Mouse (Mus musculus): ENCODE measurements around the gene Prr19.

The Prr19 gene

GRCm38 (mm10) chr7:25275555-25276298 lies 25.5 kb upstream of the Prr19 start:
- no peak for DNase-seq

DNA sequence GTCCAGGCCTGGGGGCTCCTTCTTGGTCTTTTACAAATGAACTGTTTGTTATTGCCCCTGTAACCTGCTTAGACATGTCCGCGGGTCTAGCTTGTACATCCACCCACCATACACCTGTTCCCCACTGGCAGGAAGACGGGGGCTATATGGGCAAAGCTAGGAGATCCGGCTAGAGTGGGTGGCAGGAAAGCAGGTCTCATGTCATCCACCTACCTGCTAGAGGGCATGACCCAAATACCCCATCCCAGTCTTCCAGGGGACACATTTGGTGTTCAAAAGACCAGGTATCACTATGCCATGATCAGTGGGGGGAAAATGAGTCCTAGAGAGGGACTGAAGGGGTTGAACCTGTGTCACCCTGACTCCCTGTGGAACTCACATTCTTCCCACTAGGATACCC lies 23.8 kb upstream of the Prr19 start:
- DNase-seq = no peak

DNA sequence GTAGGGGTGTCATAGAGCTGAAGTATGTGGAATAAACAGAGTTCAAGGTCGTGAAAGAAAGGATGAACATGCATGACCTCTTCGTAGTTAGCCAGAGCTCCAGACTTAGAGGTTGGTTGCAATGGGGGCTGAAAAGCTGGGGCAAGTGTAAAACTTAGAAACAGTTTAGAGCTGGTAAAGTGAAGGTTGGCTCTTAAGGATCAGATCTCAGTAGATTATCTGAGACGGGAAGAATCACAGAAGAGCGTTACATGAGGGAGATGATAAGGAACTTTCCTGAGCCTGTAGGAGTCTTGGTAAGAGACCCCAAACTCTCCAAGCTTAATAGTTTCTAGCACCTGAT lies 23.2 kb upstream of the Prr19 start:
- no peak for DNase-seq

- peak; percentile 83 to 85 for DNase-seq
Measured at GRCm38 (mm10) chr7:25278341-25279075, 22.7 kb upstream of the Prr19 start.

- peak; percentile 91 to 92 for DNase-seq
Measured at GRCm38 (mm10) chr7:25279076-25279860, 21.9 kb upstream of the Prr19 start.

GRCm38 (mm10) chr7:25279861-25280791 lies 21.1 kb upstream of the Prr19 start:
- peak in 1 of 2 experiments; percentile 21 for DNase-seq

DNA sequence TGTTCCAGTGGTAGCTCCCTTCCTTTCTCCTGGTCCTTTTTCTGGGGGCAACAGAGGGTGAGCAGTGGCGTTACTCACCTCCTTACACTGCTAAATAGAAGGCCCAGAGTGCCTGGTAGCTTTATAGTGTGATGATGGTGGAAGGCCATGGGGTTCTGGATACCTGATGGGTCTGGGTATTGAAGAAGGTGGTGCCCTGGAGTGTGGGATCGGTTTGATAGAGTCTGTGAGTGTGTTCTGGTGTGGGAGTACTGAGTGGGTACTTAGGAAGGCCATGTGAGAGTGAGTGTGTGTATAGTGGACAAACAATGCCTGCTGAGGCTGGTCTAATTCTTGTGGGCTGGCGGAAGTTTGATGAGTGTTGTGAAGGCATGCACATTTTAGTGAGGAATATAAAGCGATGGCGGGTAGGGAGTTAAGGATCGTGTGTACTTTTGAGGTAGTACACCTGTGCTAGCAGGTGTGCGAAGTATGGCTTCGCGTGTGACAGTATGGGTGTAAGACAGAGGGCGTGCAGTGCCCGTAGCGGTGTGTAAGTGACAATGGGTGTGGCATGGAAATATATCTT lies 20.0 kb upstream of the Prr19 start:
- DNase-seq = no peak

DNA sequence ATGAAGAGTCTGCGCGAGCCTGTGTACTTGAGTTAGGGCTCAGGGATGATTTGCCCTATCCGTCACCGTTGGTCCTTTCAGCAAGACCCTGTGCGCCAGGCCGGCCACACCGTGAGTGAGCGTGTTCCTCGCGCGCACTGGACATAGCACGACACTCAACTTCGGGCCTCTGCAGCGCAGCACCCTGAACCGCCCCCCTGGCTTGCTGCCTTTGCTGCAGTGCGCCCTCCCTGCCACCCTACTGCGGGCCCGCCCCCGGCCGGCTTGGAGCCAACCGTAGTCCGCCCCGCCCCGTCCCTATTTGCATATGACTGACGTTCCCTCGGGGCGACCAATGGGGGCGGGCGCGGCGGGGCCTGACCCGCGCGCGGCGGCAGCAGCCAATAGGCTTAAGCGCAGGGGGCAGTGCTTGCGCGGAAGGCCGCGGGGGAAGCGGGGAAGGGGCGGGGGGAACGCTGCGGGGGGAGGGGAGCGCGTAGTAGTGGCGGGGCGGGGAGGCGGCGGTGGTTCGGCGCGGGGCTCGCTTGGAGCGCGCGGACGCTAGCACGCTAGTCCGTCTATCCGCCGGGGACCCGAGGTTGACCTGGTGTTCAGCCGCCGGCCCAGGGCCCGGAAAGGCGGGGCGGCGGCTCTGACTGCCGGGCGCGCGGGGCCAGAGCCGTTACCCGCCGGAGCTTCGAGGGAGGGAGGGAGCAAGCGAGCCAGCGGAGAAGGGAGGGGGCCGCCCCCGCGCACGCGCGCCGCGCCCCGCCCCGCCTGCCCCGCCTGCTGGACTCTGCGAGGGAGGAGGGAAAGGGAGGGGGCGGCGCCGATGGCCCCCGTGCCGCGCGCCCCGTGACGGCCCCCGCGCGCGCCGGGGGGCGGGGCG lies 19.2 kb upstream of the Prr19 start:
- DNase-seq = peak; percentile 96 to 98

DNA sequence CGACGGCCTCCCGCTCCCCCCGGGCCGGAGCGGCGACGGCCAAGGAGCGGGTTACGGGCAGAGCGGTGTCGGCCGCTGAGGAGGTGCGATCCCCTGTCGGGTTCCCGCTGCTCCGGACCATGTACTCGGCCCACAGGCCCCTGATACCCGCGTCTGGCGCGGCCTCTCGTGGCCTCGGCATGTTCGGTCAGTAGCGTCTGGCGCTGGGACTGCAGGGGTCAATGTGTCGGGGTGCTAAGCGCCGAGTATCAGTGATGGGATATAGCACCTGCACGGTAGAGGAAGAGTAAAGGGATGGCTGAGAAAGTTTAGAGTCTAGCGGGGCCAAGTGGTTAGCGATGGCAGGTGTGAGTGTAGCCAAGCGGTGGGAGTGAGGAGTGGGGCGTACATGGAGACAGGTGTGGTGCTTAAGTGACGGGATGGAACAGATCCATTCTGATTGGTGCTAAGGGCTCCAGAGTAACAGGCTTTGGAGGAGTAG lies 18.4 kb upstream of the Prr19 start:
- DNase-seq = peak in 1 of 2 experiments; percentile 57

DNA sequence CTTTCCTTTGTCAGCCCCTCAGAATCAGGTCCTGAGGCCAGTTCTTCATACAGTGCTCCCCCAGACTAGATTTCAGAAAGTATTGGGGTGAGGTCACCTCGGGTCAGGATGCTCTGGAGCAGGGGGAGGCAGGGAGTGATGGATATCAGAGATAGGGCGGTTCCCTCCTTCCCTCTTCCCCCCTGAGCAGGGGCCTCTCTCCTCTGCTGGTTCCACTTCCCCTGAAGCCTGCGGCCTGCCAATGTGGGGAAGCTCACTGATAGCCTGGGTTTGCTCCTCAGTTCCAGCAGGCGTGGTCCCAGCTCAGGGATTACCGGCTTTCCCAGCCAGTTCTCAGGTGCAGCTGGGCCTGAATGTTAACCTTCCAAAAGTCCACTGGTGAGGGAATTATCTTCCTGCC lies 17.6 kb upstream of the Prr19 start:
- no peak for DNase-seq

GRCm38 (mm10) chr7:25284171-25284570 lies 17.0 kb upstream of the Prr19 start:
- no peak for DNase-seq

- no peak for DNase-seq
Measured at GRCm38 (mm10) chr7:25284766-25285165, 16.4 kb upstream of the Prr19 start.

GRCm38 (mm10) chr7:25285511-25286238 lies 15.5 kb upstream of the Prr19 start:
- DNase-seq = no peak

DNA sequence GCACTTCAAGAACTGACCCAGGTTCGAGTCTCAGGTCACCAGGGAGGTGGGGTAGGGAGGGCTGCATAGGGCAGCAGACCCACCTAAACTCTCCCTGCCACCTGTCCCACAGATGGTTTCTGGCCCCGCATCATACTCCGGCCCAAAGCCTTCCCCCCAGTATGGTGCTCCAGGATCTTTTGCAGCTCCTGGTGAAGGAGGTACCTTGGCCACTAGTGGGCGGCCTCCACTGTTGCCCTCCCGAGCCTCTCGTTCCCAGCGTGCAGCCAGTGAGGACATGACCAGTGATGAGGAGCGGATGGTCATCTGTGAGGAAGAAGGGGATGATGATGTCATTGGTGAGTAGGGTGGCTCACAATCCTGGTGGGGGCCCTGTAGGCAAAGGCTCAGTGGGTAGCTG lies 14.2 kb upstream of the Prr19 start:
- DNase-seq = no peak

DNA sequence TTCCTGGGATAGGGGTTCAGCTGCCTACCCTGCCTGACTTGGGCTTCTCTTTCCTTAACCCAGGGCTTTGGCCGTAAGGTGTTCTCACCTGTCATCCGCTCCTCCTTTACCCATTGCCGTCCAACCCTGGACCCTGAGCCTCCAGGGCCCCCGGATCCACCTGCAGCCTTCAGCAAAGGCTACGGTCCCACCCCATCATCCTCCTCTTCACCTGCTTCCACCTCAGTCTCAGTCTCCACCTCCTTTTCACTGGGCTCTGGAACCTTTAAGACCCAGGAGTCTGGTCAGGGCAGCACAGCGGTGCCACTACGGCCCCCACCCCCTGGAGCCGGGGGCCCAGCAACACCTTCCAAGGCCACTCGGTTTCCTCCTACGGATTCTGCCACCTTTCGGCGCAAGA lies 13.2 kb upstream of the Prr19 start:
- no peak for DNase-seq

DNA sequence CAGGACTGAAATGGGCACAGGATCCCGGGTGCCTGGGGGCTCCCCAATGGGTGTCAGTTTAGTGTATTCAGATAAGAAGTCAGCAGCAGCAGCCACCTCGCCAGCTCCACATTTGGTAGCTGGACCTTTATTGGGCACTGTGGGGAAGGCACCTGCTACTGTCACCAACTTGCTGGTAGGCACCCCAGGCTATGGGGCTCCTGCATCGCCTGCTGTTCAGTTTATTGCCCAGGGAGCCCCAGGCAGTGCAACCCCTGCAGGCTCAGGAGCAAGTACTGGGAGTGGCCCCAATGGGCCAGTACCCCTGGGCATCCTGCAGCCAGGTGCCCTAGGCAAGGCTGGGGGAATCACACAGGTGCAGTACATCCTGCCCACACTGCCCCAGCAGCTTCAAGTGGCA lies 12.5 kb upstream of the Prr19 start:
- no peak for DNase-seq

GRCm38 (mm10) chr7:25289925-25290324 lies 11.3 kb upstream of the Prr19 start:
- no peak for DNase-seq

DNA sequence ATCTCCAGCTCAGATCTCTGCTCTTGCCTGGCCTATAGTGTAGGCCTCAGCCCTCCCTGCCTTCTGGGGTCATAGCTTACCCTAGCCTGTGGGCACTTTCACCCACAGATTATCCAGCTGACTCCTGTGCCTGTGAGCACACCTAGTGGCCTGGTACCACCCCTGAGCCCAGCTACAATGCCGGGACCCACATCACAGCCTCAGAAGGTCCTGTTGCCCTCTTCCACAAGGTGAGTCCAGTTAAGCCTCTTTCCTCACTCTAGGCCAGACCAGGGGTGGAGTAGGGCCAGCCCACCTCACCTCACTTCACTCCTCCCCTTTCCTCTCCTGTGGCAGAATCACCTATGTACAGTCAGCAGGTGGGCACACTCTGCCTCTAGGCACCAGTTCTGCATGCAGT lies 10.7 kb upstream of the Prr19 start:
- DNase-seq = no peak

DNA sequence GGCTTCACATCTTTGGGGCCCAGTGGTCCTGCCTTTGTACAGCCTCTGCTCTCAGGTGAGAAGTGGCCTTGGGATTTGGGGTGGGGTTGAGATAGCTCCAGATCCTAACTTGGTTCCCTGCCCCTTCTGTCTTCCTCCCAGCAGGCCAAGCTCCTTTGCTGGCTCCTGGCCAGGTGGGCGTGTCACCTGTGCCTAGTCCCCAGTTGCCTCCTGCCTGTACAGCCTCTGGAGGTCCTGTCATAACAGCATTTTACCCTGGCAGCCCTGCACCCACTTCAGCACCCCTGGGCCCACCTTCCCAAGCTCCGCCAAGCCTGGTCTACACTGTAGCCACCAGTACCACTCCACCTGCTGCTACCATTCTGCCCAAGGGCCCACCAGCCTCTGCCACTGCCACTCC lies 10.3 kb upstream of the Prr19 start:
- DNase-seq = peak; percentile 50 to 65

DNA sequence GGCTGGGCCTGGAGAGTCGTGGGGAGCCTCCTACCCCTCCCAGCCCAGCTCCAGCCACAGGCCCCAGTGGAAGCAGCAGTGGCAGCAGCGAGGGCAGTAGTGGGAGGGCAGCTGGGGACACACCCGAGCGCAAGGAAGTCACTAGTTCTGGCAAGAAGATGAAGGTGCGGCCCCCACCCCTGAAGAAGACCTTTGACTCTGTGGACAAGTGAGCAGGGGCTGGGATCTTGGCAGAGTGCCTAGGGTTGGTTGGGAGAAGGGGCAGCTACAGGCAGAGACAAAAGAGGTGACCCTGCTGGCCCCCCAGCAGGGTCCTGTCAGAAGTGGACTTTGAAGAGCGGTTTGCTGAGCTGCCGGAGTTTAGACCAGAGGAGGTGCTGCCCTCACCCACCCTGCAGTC lies 9.1 kb upstream of the Prr19 start:
- no peak for DNase-seq

Data from cerebellum, postnatal 36 days (tissue).